Comparison of ENCODE assay signal across 20 mouse cellular contexts in the genomic region with DNA sequence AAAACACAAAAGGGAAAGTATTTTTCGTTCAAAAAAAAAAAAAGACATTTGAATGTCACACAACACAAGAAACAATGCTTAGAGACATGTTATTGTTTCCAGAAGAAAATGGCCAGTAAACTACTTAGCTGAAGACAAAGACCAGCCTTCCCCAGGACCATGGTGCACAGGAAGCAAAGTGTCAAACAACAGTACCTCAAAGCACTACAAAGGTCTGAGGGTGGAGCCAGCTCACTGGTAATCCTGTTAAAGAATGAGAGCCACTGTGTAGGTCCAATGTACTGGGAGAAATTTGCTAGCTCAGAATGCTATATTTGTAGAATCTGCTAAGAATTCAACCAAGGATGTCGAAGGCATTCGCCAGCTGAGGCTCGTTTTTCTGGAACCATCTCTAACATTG.
DNase-seq lines count a peak whose midpoint lies in the region; ATAC-seq and TF ChIP-seq lines count a peak whose summit lies in the region.
"Had no signal": no experiment of that assay in that cellular context is flagged by ENCODE, and none has a peak within 500 bp of the region (broad histone marks: within the 10 kb centered on the region; RNA-seq: fewer than 3 reads in every experiment).

No protein-coding gene starts in this region.

- peaks cover 72% of the 10 kb centered on the region for H3K36me3 ChIP-seq in hindbrain, embryonic 14.5 days (replicated peaks; ENCODE audit: control insufficient read depth, insufficient read depth)
- 0 out of 2 replicates have a peak, but pooled peaks cover 4% of the 10 kb centered on the region for H3K36me3 ChIP-seq in hindbrain, embryonic 11.5 days (ENCODE audit: control insufficient read depth, insufficient read depth, low read length)
- peaks cover 7% of the 10 kb centered on the region for H3K36me3 ChIP-seq in midbrain, embryonic 11.5 days (ENCODE audit: control insufficient read depth, insufficient read depth, low read length)
- peaks cover 16% of the 10 kb centered on the region for H3K36me3 ChIP-seq in midbrain, postnatal 0 days (ENCODE audit: insufficient read depth, low read length)
- H3K36me3 ChIP-seq in midbrain, embryonic 13.5 days = peaks cover 42% of the 10 kb centered on the region
- H3K36me3 ChIP-seq in neural tube, embryonic 15.5 days = peaks cover 27% of the 10 kb centered on the region

- H3K27me3 ChIP-seq in hindbrain, embryonic 14.5 days (ENCODE audit: control insufficient read depth, insufficient read depth, low read length) = no peaks in the 10 kb centered on the region
- H3K27me3 ChIP-seq in hindbrain, embryonic 11.5 days (ENCODE audit: control insufficient read depth, insufficient read depth, low read length) = no peaks in the 10 kb centered on the region
- H3K27me3 ChIP-seq in midbrain, embryonic 11.5 days (ENCODE audit: control insufficient read depth, insufficient read depth, low read length) = no peaks in the 10 kb centered on the region
- no peaks in the 10 kb centered on the region for H3K27me3 ChIP-seq in midbrain, postnatal 0 days (ENCODE audit: insufficient read depth, low read length)
- no peaks in the 10 kb centered on the region for H3K27me3 ChIP-seq in midbrain, embryonic 13.5 days
- H3K27me3 ChIP-seq in neural tube, embryonic 15.5 days (replicated peaks) = no peaks in the 10 kb centered on the region
- H3K27me3 ChIP-seq: limb, embryonic 13.5 days; liver, embryonic 15.5 days; stomach, embryonic 15.5 days had no signal

- no peak for ATAC-seq in hindbrain, embryonic 14.5 days (ENCODE audit: low FRiP score)
- ATAC-seq in hindbrain, embryonic 11.5 days (ENCODE audit: low FRiP score) = no peak
- no peak for ATAC-seq in midbrain, embryonic 11.5 days (ENCODE audit: low FRiP score)
- no peak for ATAC-seq in midbrain, postnatal 0 days (ENCODE audit: low FRiP score)
- ATAC-seq in midbrain, embryonic 13.5 days = no peak
- no peak for ATAC-seq in neural tube, embryonic 15.5 days (ENCODE audit: low FRiP score)
- ATAC-seq: hindbrain, embryonic 16.5 days had no signal

- H3K9me3 ChIP-seq in hindbrain, embryonic 14.5 days (ENCODE audit: control insufficient read depth, low read length) = no peaks in the 10 kb centered on the region
- H3K9me3 ChIP-seq in hindbrain, embryonic 11.5 days (ENCODE audit: control insufficient read depth, low read length) = no peaks in the 10 kb centered on the region
- H3K9me3 ChIP-seq in midbrain, embryonic 11.5 days (ENCODE audit: control insufficient read depth, low read length) = no peaks in the 10 kb centered on the region
- no peaks in the 10 kb centered on the region for H3K9me3 ChIP-seq in midbrain, postnatal 0 days (ENCODE audit: low read length)
- no peaks in the 10 kb centered on the region; the same call in 1 of the 2 replicates for H3K9me3 ChIP-seq in midbrain, embryonic 13.5 days
- H3K9me3 ChIP-seq in neural tube, embryonic 15.5 days (replicated peaks) = no peaks in the 10 kb centered on the region
- H3K9me3 ChIP-seq: G1E; limb, embryonic 13.5 days; liver, embryonic 15.5 days; stomach, embryonic 15.5 days had no signal

- TF ChIP-seq CTCF in midbrain, postnatal 0 days (IDR thresholded peaks at IDR 0.05) = no peak

- H3K4me1 ChIP-seq in hindbrain, embryonic 14.5 days (replicated peaks; ENCODE audit: control insufficient read depth, insufficient read depth, low read length) = no peaks in the 10 kb centered on the region
- no peaks in the 10 kb centered on the region for H3K4me1 ChIP-seq in hindbrain, embryonic 11.5 days (replicated peaks; ENCODE audit: control insufficient read depth, insufficient read depth, low read length)
- no peaks in the 10 kb centered on the region for H3K4me1 ChIP-seq in midbrain, embryonic 11.5 days (ENCODE audit: control insufficient read depth, insufficient read depth, low read length)
- H3K4me1 ChIP-seq in midbrain, postnatal 0 days (ENCODE audit: insufficient read depth, low read length) = no peaks in the 10 kb centered on the region
- no peaks in the 10 kb centered on the region for H3K4me1 ChIP-seq in midbrain, embryonic 13.5 days (replicated peaks)
- no peaks in the 10 kb centered on the region for H3K4me1 ChIP-seq in neural tube, embryonic 15.5 days
- H3K4me1 ChIP-seq: liver, embryonic 15.5 days; stomach, embryonic 15.5 days had no signal

- 84% methylated on average over 4 of the region's 4 CpGs for WGBS in hindbrain, embryonic 14.5 days
- 87% methylated on average over 4 of the region's 4 CpGs for WGBS in hindbrain, embryonic 11.5 days
- WGBS in midbrain, embryonic 11.5 days = 69% methylated on average over 4 of the region's 4 CpGs
- 60% methylated on average over 4 of the region's 4 CpGs for WGBS in midbrain, postnatal 0 days
- 70% methylated on average over 4 of the region's 4 CpGs for WGBS in midbrain, embryonic 13.5 days
- WGBS in neural tube, embryonic 15.5 days = 81% methylated on average over 4 of the region's 4 CpGs

- H3K4me3 ChIP-seq in hindbrain, embryonic 14.5 days (replicated peaks; ENCODE audit: low read length) = no peak overlapping the region
- H3K4me3 ChIP-seq in hindbrain, embryonic 11.5 days (ENCODE audit: low read depth, low read length) = no peak overlapping the region
- no peak overlapping the region for H3K4me3 ChIP-seq in midbrain, embryonic 11.5 days (ENCODE audit: low read depth, low read length)
- no peak overlapping the region for H3K4me3 ChIP-seq in midbrain, postnatal 0 days (ENCODE audit: low read depth, low read length)
- no peak overlapping the region for H3K4me3 ChIP-seq in midbrain, embryonic 13.5 days (replicated peaks)
- no peak overlapping the region for H3K4me3 ChIP-seq in neural tube, embryonic 15.5 days (replicated peaks)
- H3K4me3 ChIP-seq: heart, adult 2 months; limb, embryonic 13.5 days; liver, embryonic 15.5 days; myocyte; stomach, embryonic 15.5 days had no signal

- DNase-seq in hindbrain, embryonic 14.5 days (ENCODE audit: low spot score) = no peak
- no peak for DNase-seq in hindbrain, embryonic 11.5 days (ENCODE audit: low spot score)
- DNase-seq in midbrain, embryonic 11.5 days (ENCODE audit: low spot score, missing footprints) = no peak
- no peak for DNase-seq in midbrain, postnatal 0 days (ENCODE audit: low spot score)
- DNase-seq in embryo, embryonic 10 days (ENCODE audit: low spot score) = no peak
- DNase-seq: adrenal gland, adult 2 months; cerebellum, postnatal 14 days; gastrocnemius, postnatal 10 days; heart, adult 2 months; kidney, adult 11 months; kidney, postnatal 10 days; spleen, adult 18-20 months had no signal

- H3K9ac ChIP-seq in hindbrain, embryonic 14.5 days = no peak overlapping the region
- H3K9ac ChIP-seq in hindbrain, embryonic 11.5 days (ENCODE audit: low read depth, low read length) = no peak overlapping the region
- H3K9ac ChIP-seq in midbrain, embryonic 11.5 days (ENCODE audit: low read length) = no peak overlapping the region
- H3K9ac ChIP-seq in midbrain, postnatal 0 days (replicated peaks; ENCODE audit: low read length, poor library complexity, severe bottlenecking) = no peak overlapping the region
- no peak overlapping the region for H3K9ac ChIP-seq in midbrain, embryonic 13.5 days (replicated peaks)
- no peak overlapping the region for H3K9ac ChIP-seq in neural tube, embryonic 15.5 days (replicated peaks)
- H3K9ac ChIP-seq: limb, embryonic 13.5 days; liver, embryonic 15.5 days; stomach, embryonic 15.5 days had no signal

- peak overlapping the region; percentile 53; the same call in 1 of the 2 replicates for H3K27ac ChIP-seq in hindbrain, embryonic 14.5 days
- no peak overlapping the region for H3K27ac ChIP-seq in hindbrain, embryonic 11.5 days (ENCODE audit: low read depth, low read length)
- H3K27ac ChIP-seq in midbrain, embryonic 11.5 days (ENCODE audit: low read depth, low read length) = peak overlapping the region; percentile 6; the same call in 1 of the 2 replicates
- no peak overlapping the region for H3K27ac ChIP-seq in midbrain, postnatal 0 days (ENCODE audit: low read depth, low read length)
- 0 out of 2 replicates have a peak overlapping the region, but pooled peaks have one; percentile 44 for H3K27ac ChIP-seq in midbrain, embryonic 13.5 days
- peak overlapping the region; percentile 7; the same call in 1 of the 2 replicates for H3K27ac ChIP-seq in neural tube, embryonic 15.5 days (replicated peaks)
- H3K27ac ChIP-seq: heart, adult 2 months; limb, embryonic 13.5 days; liver, embryonic 15.5 days; stomach, embryonic 15.5 days had no signal

- H3K4me2 ChIP-seq in hindbrain, embryonic 14.5 days (replicated peaks) = no peak overlapping the region
- no peak overlapping the region for H3K4me2 ChIP-seq in hindbrain, embryonic 11.5 days (replicated peaks; ENCODE audit: low read depth, low read length)
- H3K4me2 ChIP-seq in midbrain, embryonic 11.5 days = no peak overlapping the region
- H3K4me2 ChIP-seq in midbrain, postnatal 0 days (ENCODE audit: low read depth, low read length, poor library complexity, severe bottlenecking) = no peak overlapping the region
- no peak overlapping the region for H3K4me2 ChIP-seq in midbrain, embryonic 13.5 days (replicated peaks)
- no peak overlapping the region for H3K4me2 ChIP-seq in neural tube, embryonic 15.5 days
- H3K4me2 ChIP-seq: limb, embryonic 13.5 days; liver, embryonic 15.5 days; stomach, embryonic 15.5 days had no signal

Comparison
In these comparisons a context has a peak if more than half of its experiments do, and no peak if none do; other contexts are left out.
1. H3K27ac ChIP-seq: peak in hindbrain, embryonic 14.5 days (single experiment), midbrain, embryonic 11.5 days (single experiment), midbrain, embryonic 13.5 days (single experiment) and neural tube, embryonic 15.5 days (single experiment); none in hindbrain, embryonic 11.5 days (single experiment) and midbrain, postnatal 0 days (single experiment).